Mouse (Mus musculus): ENCODE measurements around the gene Ly6g6d. TPM values are rescaled to one million over a fixed set of nuclear protein-coding genes. Genes with fewer than 3 reads are reported as not detected.

The Ly6g6d gene
- total and polyA plus RNA-seq, 3 experiments: 0.45 to 0.57 TPM; not detected in 1

DNA sequence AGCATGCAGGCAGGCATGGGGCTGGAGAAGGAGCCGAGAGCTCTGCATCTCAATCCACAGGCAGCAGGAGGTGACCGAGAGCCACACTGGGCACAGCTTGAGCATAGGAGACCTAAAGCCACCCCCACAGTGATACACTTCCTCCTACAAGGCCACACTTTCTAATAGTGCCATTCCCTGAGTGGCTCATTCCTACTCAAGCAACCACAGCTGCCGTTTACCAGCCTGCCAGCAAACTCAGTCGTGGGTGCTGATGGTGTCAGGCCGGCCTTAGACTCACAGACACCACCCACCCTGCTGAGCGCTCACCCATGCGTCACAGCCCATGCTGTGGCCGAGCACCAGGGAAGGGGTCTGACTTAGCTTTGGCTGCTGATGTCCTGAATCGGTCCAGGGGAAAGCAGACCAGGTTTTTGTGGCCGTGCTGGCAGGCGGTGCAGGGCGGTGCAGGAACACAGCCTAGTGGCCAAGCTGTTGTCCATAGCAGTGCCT, 19.3 kb upstream of the Ly6g6d start:
- no peak for DNase-seq

DNA sequence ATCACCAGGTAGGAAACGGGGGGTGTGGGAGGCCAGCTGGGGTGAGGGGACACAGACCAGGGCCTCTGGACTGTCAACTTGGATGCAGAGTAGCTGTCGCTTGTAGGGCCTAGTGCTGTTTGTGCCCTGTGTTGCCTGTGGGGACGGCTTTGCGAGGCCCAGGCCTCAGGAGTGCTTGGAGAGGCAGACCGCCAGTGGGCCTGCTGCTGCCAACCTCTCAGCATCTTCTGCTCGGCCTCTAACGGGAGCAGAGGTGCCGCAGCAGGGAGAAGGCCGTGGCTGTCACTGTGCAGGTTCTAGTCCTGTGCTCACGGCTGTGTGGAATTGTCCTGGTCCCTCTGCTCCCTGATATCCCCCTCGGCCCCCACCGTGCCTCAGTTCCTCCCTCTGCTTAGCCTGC, 18.7 kb upstream of the Ly6g6d start:
- no peak for DNase-seq

- DNase-seq: no peak
Observed at GRCm38 (mm10) chr17:35094475-35095365, 16.9 kb upstream of the Ly6g6d start.

- DNase-seq: no peak
Observed at GRCm38 (mm10) chr17:35092403-35093198, 14.7 kb upstream of the Ly6g6d start.

GRCm38 (mm10) chr17:35090166-35090932, 12.5 kb upstream of the Ly6g6d start:
- DNase-seq: peak; percentile 40

DNA sequence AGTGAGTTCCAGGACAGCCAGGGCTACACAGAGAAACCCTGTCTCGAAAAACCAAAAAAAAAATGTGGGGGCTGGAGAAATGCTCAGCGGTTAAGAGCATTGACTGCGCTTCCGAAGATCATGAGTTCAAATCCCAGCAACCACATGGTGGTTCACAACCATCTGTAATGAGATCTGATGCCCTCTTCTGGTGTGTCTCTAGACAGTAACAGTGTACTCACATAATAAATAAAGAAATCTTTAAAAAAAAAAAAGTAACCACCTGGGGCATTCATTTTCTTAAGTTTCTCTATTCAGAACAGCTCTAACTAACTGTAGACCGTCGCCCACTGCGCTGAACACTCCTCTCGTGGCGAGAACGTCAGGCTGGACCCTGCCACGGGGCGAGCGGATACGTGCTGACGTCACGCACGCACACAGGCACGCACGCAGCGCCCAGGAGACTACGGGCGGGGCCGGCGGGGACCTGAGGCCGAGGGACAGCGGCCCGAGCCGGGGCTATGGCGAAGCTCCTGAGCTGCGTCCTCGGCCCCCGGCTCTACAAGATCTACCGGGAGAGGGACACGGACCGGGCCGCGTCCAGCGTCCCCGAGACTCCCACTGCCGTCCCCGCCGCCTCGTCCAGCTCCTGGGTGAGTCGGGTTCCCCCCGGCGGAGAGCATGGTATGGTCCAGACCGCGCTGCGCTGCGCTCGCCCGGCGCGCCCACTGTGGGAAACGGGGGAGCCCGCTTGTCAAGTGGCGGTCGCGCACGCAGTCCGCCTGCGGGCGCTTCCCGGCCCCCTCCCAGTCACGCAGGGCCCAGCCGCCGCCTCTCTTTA, 11.2 kb upstream of the Ly6g6d start, which contains the start of gene Abhd16a:
Gene Abhd16a, plus strand, starts transcription at position 439 of the 820 bp plus-strand sequence.
- peak; percentile 96 for DNase-seq

DNA sequence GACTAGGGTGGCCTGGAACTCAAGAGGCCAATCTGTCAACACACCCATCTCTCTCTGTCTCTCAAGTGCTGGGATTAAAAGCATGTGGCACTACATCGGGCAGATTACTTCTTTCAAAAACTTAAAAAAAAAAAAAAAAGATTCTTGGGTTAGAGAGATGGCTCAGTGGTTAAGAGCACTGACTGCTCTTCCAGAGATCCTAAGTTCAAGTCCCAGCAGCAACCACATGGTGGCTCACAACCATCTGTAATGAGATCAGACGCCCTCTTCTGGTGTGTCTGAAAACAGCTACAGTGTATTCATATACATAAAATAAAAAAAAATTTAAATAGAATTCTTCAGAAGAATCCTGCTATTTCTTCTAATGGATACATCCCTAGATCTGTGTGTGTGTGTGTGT, 10.3 kb upstream of the Ly6g6d start:
- DNase-seq: no peak

DNA sequence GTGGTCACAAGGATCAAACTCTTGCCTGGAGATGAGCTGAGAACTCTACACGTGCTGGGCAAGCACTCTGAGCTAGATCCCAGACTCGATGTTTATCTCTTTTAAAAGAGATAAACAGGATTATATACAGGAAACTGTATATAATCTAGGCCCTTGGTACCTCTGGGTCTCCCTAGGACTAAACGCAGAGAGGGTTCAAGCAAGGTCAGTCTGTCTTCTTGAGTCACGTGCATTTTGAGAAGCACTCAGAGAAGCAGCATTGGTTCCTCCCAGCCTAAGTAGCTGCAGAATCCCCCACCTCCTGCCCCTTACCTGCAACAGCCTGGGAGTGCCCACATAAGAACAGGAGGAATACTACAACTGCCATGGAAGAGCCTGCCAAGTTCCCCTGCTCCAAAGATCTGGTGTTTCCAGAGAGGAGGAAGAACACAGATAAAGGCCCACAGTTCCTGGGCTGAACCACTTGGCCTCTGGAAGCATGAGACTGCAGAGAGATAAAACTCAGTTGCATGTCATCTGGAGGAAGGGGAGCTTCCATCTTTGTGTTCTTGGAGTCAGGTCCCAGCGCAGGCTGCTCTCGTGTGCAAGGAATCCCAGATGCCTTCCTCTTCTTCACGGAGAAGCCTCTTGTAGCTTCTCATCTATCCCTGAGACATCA, 7.5 kb upstream of the Ly6g6d start, which contains the start of gene Ly6g6f:
Gene Ly6g6f, minus strand, starts transcription at position 403 of the 658 bp plus-strand sequence.
- DNase-seq: no peak

- DNase-seq: no peak
Observed at GRCm38 (mm10) chr17:35083929-35084497, 6.1 kb upstream of the Ly6g6d start.

DNA sequence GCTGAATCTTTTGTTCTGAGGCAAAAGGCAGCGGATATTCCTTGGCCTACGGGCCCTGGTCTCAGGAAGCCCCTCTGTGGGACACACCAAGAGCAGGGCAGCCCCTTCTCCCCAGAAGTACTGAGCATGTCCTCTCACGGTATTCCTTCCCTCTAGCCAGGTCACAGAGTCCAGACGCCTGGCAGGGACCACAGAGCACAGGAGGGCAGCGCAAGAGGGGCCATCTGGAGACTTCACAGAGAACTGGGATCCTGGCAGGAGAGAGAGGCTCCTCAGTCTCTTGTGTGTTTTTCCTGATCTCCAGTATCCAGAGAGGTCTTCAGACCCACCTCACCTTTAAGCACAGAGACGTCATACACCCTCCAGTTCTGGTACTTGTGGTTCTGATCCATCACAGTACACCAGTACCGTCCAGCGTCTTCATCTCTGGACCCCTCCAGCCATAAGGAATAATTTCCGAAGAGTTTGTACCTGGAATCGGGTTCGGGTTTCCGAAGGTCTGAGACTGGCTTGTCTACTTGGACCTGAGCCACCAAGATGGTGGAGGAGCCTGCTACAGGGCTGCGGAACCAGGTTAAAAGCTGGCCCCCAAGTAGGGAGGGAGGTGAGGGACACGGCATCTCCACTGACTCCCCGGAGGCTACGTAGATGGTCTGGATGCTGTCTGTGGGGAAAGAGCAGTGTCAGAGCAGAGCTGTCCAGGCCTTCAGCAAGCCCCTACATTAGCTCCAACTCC, 5.1 kb upstream of the Ly6g6d start:
- DNase-seq: no peak

- no peak for DNase-seq
Observed at GRCm38 (mm10) chr17:35080710-35081109, 2.8 kb upstream of the Ly6g6d start.

DNA sequence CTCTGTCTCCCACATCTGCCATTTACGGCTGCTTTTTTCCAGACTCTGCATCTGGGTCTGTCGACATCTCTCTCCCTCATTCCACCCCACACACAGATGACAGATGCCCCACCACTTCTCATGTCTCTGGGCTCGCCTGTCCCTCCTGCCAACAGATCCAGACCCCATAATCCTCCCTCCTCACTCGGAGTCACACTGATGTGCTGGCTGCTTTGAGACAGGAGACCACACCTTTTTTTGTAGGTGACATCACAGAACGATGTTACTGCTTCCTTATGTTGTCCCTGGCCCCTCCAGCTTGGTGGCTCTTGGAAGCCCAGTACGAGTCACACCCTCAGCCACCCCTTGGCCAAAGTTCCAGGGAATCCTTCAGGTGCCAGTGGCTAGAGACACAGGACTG, 2.4 kb upstream of the Ly6g6d start:
- no peak for DNase-seq

GRCm38 (mm10) chr17:35079778-35080177, 1.9 kb upstream of the Ly6g6d start:
- DNase-seq: no peak

DNA sequence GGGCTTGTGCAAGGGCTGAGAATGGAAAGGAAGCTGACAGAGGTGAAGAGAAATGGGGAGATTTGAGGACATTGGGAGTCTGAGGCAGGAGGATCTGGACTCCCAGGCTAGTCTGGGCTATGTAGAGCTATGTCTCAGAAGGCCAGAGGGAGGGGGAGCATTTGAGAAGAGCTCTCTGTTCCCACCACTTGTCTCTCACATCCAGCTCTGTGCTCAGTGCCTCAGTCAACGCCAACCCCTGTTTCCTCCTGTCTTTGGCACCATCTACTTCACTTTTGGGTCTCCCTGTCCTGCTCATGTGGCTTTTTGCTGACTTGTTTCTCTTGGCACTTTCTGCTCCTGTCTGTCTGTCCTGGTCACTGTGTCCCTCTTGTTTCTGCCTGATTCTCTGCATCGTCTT, 580 bp downstream of the Ly6g6d start:
- no peak for DNase-seq

GRCm38 (mm10) chr17:35076507-35077176, 1.2 kb downstream of the Ly6g6d start, which contains the start of gene Ly6g6e:
TSS of gene Ly6g6e (plus strand) at chr17:35076902.
- DNase-seq: no peak

DNA sequence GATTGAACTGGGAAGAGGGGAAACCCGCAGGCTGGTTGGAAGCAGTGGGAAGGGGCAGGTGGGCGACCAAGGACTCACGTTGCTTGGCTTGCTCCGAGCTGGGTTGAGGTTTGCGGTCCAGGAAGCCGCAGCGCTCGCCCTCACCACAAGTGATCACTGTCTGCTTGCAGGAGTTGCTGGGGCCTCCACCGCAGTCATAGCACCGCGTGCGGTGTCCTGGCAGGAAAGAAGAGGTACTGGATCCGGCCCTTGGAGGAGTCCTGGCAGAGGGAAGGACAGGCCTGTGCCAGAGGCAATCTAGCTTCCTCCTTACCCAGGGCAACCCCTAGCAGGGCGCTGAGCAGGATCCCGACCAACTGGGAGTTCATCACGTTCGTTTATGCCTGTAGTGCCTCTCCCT, 3.8 kb downstream of the Ly6g6d start:
- DNase-seq: no peak

GRCm38 (mm10) chr17:35071454-35071853, 6.4 kb downstream of the Ly6g6d start:
- DNase-seq: no peak

DNA sequence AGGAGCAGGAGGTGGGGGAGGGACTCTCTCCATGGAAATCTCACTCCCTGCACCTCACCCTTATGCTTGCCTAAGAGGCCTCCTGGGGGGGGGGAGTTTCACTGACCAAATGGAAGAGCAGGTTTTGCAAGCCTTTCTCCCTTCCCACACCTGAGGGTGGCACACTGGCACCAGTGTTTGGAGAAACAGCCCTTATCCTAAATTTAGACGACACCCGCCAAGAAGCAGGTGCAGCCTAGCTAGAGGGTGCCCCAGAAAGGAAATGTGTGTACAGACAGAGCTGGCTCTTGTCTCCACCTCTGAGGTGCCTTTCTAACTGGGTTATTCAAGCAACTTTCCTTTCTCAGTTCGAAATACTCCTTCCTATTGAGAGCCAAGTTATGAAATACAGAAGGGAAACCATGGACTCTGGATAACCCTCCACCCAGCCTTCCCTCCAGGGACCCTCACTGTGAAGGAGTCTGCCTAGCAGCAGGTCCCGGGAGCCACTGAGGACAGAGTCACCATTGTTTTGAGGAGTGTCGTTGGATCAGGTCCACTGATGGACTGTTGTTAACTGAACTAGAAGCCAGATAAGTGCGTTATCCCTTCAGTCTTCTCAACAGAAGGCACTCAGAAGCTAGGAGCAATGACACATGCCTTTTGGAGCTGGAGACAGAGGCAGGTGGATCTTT, 7.2 kb downstream of the Ly6g6d start:
- no peak for DNase-seq

All from adrenal gland, adult 2 months (tissue).